Mouse (Mus musculus) testis, adult 2 months (tissue): ENCODE results near the gene Atp13a2. TPM values are rescaled to one million over a fixed set of nuclear protein-coding genes. Genes with fewer than 3 reads are reported as not detected.

Experiments used
- H3K27ac ChIP-seq: fragments of 200-500 bp; 2 replicates; pipeline ENCODE4 v1.5.1; 2012; ENCODE audit warnings: low read depth, low read length; ENCODE audit not compliant: control insufficient read depth, insufficient read depth
- H3K27me3 ChIP-seq: fragments of 200-500 bp; 2 replicates; pipeline ENCODE4 v1.6.1; 2012; ENCODE audit warnings: mild to moderate bottlenecking, low read length, moderate library complexity; ENCODE audit not compliant: control insufficient read depth, insufficient read depth
- H3K36me3 ChIP-seq: fragments of 200-500 bp; 2 replicates; pipeline ENCODE4 v1.6.1; 2012; ENCODE audit warnings: mild to moderate bottlenecking, low read length; ENCODE audit not compliant: control insufficient read depth, insufficient read depth
- H3K4me1 ChIP-seq: fragments of 200-500 bp; 2 replicates; pipeline ENCODE4 v1.6.1; 2012; ENCODE audit warnings: low read length; ENCODE audit not compliant: control insufficient read depth, insufficient read depth
- H3K4me3 ChIP-seq: fragments of 200-500 bp; 2 replicates; pipeline ENCODE4 v1.5.1; 2012; ENCODE audit warnings: low read depth, mild to moderate bottlenecking, low read length, moderate library complexity, mixed read lengths; ENCODE audit not compliant: control insufficient read depth
- CTCF ChIP-seq: fragments of 200-500 bp; IDR thresholded peaks from 2 replicates; pipeline ENCODE4 v1.5.1; 2012; ENCODE audit warnings: low read depth, mild to moderate bottlenecking, inconsistent platforms, low read length, moderate library complexity; ENCODE audit not compliant: control insufficient read depth, insufficient read depth, insufficient replicate concordance
- POLR2A ChIP-seq: fragments of 200-500 bp; IDR thresholded peaks from 2 replicates; pipeline ENCODE4 v1.6.1; 2012; ENCODE audit warnings: low read depth, mild to moderate bottlenecking, inconsistent platforms, low read length, moderate library complexity; ENCODE audit not compliant: control insufficient read depth
- polyA plus RNA-seq: library from polyadenylated mRNA; depleted of rRNA; stranded (reverse); fragments of >200 nt; gene quantifications from 2 replicates; pipeline ENCODE4 v1.2.3, GENCODE M21; 2012

Gene Atp13a2
- polyA plus RNA-seq, 1 experiment: 41.6 TPM

DNA sequence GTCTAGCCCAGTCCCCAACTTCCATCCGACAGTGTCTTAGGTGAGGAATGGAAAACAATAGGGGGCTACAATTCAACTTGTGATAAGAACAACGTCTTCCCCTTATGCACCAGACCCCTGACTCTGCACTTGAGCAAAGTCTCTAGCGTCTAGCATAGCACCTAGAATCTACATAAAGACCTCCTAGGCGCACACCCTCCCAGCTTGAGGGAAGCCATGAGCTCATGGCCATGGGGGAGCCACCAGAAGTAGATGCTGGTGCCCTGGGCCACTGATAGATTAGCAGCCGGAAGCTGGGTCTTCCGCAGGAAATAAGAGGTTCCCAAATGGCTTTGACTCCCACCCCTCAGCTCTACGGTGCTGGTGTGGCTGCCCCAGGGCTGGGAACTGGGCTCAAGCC, 803 bp downstream of the Atp13a2 start:
- H3K27ac ChIP-seq: no peak overlapping the region

DNA sequence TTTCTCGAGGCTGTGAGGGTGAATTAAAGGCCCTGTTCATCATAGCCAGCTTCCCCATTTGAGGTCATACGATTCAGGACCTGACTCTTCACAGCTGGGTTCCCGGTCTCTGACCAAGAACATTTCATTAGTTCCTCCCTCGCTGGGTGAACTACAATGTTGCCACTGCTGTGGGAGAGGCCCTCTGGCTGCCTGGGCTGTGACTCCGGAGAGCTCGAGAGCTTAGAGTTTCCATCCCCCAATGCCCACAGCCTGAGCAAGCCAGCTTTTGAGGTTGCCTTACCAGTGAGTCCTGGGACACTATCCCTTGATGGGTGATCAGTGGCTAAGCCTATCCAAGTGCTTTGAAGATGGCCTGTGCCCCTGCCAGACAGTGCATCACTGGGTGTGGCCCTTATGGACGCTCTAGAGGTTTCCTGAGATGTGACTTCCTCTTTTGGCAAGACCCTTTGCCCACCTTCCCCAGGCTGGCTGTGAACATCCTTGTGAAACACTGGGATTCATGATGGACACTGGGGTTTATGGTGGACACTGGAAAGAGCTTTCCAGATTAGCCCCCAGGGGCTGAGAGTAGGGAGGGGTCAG, 2.1 kb downstream of the Atp13a2 start:
- Histone ChIP-seq H3K36me3 (no peaks in the 10 kb centered on the region), H3K27ac (0 out of 2 replicates have a peak overlapping the region, but pooled peaks have one; percentile 41), H3K4me1 (peaks cover 7% of the 10 kb centered on the region), H3K4me3 (no peak overlapping the region), H3K27me3 (no peaks in the 10 kb centered on the region)
- TF ChIP-seq CTCF (no peak), POLR2A (no peak)

More for the DNA sequence above, 803 bp downstream of the Atp13a2 start:
- H3K27me3 ChIP-seq: no peaks in the 10 kb centered on the region
- no peak for TF ChIP-seq POLR2A
- TF ChIP-seq CTCF: no peak
- H3K4me1 ChIP-seq: peaks cover 7% of the 10 kb centered on the region
- H3K36me3 ChIP-seq: no peaks in the 10 kb centered on the region
- H3K4me3 ChIP-seq: peak overlapping the region; percentile 88

DNA sequence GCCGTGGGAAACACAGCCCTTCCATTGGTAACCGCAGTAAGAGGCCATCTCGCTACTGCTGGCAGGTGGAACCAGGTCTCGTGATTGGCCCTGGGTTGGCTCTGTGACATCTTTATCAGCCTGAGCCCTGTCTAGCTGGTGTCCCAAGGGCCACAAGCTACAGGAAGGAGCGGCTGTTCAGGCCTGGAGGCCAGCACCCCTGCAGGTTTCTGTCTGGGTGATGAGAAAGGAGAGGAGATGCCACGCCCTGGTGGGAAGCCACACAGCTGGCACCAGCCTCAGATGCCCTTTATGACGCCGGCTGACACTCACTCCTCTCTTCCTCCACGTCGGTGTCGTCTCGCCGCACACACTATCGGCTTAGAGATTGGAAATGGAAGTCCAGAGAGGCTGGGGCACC, 2.8 kb downstream of the Atp13a2 start:
- peaks cover 7% of the 10 kb centered on the region for H3K4me1 ChIP-seq
- TF ChIP-seq POLR2A (no peak), CTCF (no peak)

DNA sequence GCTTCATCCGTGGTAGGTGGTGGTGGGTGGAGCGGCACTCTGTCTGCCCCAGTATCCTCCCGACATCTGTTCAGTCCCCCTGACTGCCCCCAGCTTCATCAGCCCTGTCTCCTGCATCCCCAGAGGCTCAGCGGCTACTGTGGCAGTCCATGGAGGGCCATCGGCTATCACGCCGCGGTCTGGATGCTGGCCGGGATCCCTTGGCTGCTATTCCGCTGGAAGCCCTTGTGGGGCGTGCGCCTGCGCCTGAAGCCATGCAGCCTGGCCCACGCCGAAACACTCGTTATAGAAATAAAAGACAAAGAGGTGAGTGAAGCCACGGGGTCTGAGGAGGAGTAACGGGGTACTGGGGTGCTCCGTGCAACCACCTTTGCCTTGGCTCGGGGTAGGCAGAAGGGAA, 5.5 kb downstream of the Atp13a2 start:
- no peaks in the 10 kb centered on the region for H3K27me3 ChIP-seq
- H3K4me1 ChIP-seq: peaks cover 3% of the 10 kb centered on the region
- no peak for TF ChIP-seq CTCF
- TF ChIP-seq POLR2A: no peak
- H3K27ac ChIP-seq: no peak overlapping the region
- no peak overlapping the region for H3K4me3 ChIP-seq
- H3K36me3 ChIP-seq: no peaks in the 10 kb centered on the region

More for the DNA sequence above, 2.8 kb downstream of the Atp13a2 start:
- no peak overlapping the region; the same call in 1 of the 2 replicates for H3K27ac ChIP-seq
- no peak overlapping the region for H3K4me3 ChIP-seq
- H3K27me3 ChIP-seq: no peaks in the 10 kb centered on the region
- H3K36me3 ChIP-seq: no peaks in the 10 kb centered on the region

DNA sequence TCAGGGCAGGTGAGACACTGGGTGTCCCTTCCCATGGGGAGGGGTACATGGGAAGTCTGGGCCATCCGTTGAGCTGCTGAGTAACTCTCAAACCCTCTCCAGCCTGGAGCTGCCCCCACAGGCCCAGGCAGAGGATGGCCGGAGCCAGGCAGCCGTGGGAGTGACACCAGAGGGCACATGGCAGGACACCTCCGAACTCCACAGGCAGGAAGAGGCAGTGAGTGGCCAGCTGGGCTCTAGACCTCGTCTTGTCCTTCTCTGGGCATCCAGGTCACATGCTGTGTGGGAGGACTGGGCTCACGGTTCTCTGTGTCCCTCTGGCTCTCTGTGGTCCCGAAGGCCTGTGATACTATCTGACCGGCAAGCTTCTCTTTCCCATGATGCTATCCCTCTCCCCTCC, 7.2 kb downstream of the Atp13a2 start:
- H3K27me3 ChIP-seq: no peaks in the 10 kb centered on the region
- peaks cover 2% of the 10 kb centered on the region; the same call in 1 of the 2 replicates for H3K4me1 ChIP-seq
- no peak overlapping the region for H3K27ac ChIP-seq
- TF ChIP-seq POLR2A (no peak), CTCF (no peak)
- H3K4me3 ChIP-seq: no peak overlapping the region
- no peaks in the 10 kb centered on the region for H3K36me3 ChIP-seq

DNA sequence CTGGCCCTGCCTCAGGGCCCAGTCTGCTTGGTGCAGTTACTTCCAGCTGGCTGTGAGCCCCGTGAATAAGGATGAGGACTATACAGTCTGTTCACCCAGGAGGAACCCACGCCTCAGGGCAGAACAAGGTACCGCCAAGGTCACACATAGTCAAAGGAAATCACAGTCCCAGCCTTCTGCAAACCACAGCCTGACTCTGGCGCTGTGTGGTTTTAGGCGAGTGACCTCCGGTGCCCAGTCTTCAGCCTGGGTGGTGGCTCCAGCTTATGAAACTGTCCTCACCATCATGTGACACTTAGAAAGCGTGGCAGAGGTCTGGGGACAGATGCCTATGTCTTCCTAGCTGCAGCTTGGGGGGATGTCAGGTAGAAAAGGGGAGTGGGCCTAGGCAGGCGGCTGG, 9.1 kb downstream of the Atp13a2 start:
- H3K4me3 ChIP-seq: no peak overlapping the region
- TF ChIP-seq POLR2A (no peak), CTCF (no peak)
- no peak overlapping the region for H3K27ac ChIP-seq
- no peaks in the 10 kb centered on the region for H3K27me3 ChIP-seq
- no peaks in the 10 kb centered on the region for H3K36me3 ChIP-seq
- H3K4me1 ChIP-seq: no peaks in the 10 kb centered on the region

DNA sequence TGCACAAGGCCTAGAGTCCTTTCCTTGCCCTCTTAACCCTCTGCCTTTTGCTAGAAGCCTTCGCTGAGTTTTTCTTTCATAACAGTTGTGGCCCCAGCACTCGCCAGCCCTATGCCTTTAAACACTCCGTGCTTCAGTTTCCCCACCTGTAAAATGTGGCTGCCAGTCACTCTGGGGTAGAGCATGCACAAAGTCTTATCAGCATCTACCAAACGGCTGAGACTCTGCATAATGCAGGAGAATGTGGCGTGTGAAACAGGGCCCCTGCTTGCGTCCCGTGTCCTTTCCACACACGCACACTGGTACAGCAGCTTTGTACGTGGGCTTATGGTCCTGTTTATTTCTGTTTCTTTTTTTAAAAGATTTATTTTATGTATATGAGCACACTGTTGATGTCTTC, 10.1 kb downstream of the Atp13a2 start:
- no peak for TF ChIP-seq CTCF
- TF ChIP-seq POLR2A: no peak
- H3K27ac ChIP-seq: no peak overlapping the region
- no peak overlapping the region for H3K4me3 ChIP-seq
- H3K36me3 ChIP-seq: no peaks in the 10 kb centered on the region
- H3K4me1 ChIP-seq: no peaks in the 10 kb centered on the region
- no peaks in the 10 kb centered on the region for H3K27me3 ChIP-seq
